Mouse (Mus musculus) layer of hippocampus, adult 2 months (tissue): ENCODE measurements around the gene Map4k4. TPM values are rescaled to one million over a fixed set of nuclear protein-coding genes. Genes with fewer than 3 reads are reported as not detected.
A peak's percentile ranks its signal among the peaks of the same experiment; 100 is the strongest.

ENCODE experiments used
- DNase-seq, 2 experiments: peaks; one replicate each; pipeline ENCODE4 v3.0.0; 2022; ENCODE audit warnings: low spot score in 2 of 2
- H3K27ac ChIP-seq: fragments of 200-600 bp; 2 replicates; pipeline ENCODE4 v1.8.1; 2022
- H3K4me3 ChIP-seq: fragments of 200-600 bp; 2 replicates; pipeline ENCODE4 v1.8.1; 2022; ENCODE audit warnings: mild to moderate bottlenecking
- CTCF ChIP-seq: fragments of 200-600 bp; conservative IDR thresholded peaks from 2 replicates; pipeline ENCODE4 v1.8.1; 2022; ENCODE audit warnings: antibody characterized with exemption, mild to moderate bottlenecking, moderate library complexity
- total RNA-seq, 2 experiments: library from RNA; stranded (reverse); gene quantifications; 2 replicates each; pipeline ENCODE4 v1.2.3; 2021

Gene Map4k4
- total RNA-seq, 2 experiments from 2014 or later, result 134 to 145 TPM

- no peak for DNase-seq
- H3K27ac ChIP-seq, result peak overlapping the region; percentile 89
Observed at GRCm38 (mm10) chr1:39947179-39947578, 46.5 kb downstream of the Map4k4 start.

GRCm38 (mm10) chr1:39947701-39948359, 47.1 kb downstream of the Map4k4 start:
- peak; percentile 44 to 73 for DNase-seq
- peak overlapping the region; percentile 89 for H3K27ac ChIP-seq
- no peak overlapping the region for H3K4me3 ChIP-seq
- TF ChIP-seq CTCF, result no peak

More at GRCm38 (mm10) chr1:39947179-39947578, 46.5 kb downstream of the Map4k4 start:
- H3K4me3 ChIP-seq, result no peak overlapping the region
- no peak for TF ChIP-seq CTCF

DNA sequence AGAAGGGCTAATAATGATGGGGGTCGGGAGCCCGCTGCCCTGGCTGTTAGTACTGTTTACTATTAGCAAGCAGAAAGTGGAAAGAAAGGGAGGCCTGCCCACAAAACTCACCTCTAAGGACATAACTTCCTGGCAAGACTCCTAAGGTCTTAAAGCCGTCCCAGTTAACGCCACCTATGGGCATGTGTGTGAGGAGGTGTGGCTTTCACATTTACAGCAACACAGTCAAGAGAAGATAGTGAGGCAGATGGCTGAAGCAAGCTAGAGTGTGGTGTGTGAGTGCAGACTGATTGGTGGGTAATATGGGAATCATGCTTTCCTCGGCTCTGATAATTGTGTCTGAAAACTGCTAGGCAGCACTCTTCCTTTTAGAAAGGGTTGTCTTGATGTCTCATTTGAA, 48.5 kb downstream of the Map4k4 start:
- no peak for DNase-seq
- peak overlapping the region; percentile 89 for H3K27ac ChIP-seq
- no peak overlapping the region for H3K4me3 ChIP-seq
- peak; percentile 26 for TF ChIP-seq CTCF

GRCm38 (mm10) chr1:39949790-39950462, 49.2 kb downstream of the Map4k4 start:
- H3K27ac ChIP-seq, result peak overlapping the region; percentile 89
- TF ChIP-seq CTCF, result no peak
- no peak overlapping the region for H3K4me3 ChIP-seq

GRCm38 (mm10) chr1:39950590-39950989, 49.9 kb downstream of the Map4k4 start:
- peak overlapping the region; percentile 89 for H3K27ac ChIP-seq
- no peak overlapping the region for H3K4me3 ChIP-seq
- TF ChIP-seq CTCF, result no peak
- no peak for DNase-seq

More at GRCm38 (mm10) chr1:39949790-39950462, 49.2 kb downstream of the Map4k4 start:
- DNase-seq, result no peak

GRCm38 (mm10) chr1:39954652-39955051, 53.9 kb downstream of the Map4k4 start:
- no peak for TF ChIP-seq CTCF
- Histone ChIP-seq H3K27ac (no peak overlapping the region), H3K4me3 (no peak overlapping the region)
- DNase-seq, result no peak

- no peak overlapping the region for H3K4me3 ChIP-seq
- no peak for DNase-seq
- TF ChIP-seq CTCF, result no peak
- H3K27ac ChIP-seq, result no peak overlapping the region
Observed at GRCm38 (mm10) chr1:39956712-39957111, 56.0 kb downstream of the Map4k4 start.

GRCm38 (mm10) chr1:39957981-39958380, 57.3 kb downstream of the Map4k4 start:
- DNase-seq, result no peak
- no peak overlapping the region for H3K4me3 ChIP-seq
- peak overlapping the region; percentile 40 for H3K27ac ChIP-seq
- no peak for TF ChIP-seq CTCF

GRCm38 (mm10) chr1:39960623-39961022, 59.9 kb downstream of the Map4k4 start:
- no peak overlapping the region for H3K4me3 ChIP-seq
- H3K27ac ChIP-seq, result no peak overlapping the region; the same call in 1 of the 2 replicates
- TF ChIP-seq CTCF, result no peak
- no peak for DNase-seq

DNA sequence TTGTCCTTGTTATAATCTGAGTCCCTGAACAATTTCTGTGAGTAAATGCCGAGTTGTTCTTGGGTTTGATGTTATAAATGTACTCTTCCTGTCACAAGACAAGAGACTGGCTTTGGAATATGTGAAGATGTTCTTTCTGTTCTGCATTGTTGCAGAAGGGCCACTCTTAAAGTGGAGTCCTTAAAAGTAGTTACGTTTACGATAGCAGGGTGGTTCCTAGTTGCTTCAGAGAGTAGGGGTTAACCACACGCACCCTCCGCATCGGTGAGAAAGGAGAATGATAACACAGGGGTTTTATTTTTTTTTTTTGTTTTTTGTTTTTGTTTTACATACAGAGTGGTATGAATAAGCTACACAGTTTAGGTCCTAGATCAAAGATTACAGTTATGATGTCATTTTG, 60.4 kb downstream of the Map4k4 start:
- DNase-seq, result no peak
- Histone ChIP-seq H3K27ac (no peak overlapping the region), H3K4me3 (no peak overlapping the region)
- TF ChIP-seq CTCF, result no peak

DNA sequence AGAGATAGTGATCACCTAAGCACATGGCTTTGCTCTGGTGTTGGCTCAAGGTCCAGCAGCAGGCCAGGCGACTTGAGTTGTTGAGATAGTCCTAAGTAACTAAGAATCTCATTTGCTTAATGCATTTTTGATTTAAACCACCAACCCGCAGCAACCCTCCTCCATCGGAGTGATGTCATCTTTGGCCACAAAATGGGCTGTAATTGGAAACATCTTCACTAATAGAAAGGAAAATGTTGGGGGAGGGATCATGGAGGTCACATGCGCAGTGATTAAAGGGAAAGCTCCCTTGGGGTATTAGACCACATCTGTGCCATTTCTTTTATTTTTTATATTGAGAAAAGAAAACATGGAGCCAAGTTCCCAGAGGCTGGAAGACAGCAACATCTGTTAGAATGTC, 61.6 kb downstream of the Map4k4 start:
- DNase-seq, result no peak
- H3K27ac ChIP-seq, result peak overlapping the region; percentile 70
- H3K4me3 ChIP-seq, result no peak overlapping the region
- no peak for TF ChIP-seq CTCF

DNA sequence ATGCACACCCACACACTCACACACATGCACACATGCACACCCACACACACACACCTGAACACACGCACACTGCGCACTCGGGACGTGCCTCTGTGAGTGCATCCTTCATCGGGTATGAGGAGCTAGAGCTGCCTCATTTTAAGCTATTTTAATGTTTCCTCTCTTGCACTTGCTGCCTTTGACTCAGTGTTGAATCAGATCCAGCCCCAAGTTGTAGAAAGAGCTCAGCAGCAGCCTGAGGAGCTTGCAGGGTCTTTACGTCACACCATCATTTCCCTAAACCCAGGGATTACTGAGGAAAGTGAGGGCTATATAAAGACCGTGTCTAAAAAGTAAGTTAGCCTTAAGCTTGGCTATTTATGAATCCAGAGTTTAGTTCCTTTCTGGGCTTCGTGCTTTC, 62.1 kb downstream of the Map4k4 start:
- no peak for DNase-seq
- Histone ChIP-seq H3K4me3 (no peak overlapping the region), H3K27ac (peak overlapping the region; percentile 70)
- TF ChIP-seq CTCF, result no peak

DNA sequence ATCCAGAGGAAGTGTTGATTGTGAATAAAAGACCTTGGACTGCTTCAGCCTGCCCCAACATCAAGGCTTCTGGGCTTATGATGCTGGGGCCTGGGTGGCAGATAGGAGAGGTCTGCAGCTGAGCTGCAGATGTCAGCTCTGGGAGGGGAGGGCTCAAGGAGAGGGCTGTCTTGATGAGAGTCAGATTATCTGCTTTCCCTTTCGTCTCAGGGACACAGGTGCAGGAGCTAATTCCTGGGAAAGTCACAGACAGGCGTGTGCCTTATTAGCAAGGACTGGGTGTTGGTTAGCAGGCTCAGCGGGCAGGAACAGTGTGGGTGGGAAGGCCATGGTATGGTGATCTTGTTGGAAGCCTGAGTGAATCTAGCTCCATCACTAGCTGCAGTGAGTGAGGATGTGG, 63.1 kb downstream of the Map4k4 start:
- peak overlapping the region; percentile 70 for H3K27ac ChIP-seq
- no peak for DNase-seq
- no peak for TF ChIP-seq CTCF
- no peak overlapping the region for H3K4me3 ChIP-seq

DNA sequence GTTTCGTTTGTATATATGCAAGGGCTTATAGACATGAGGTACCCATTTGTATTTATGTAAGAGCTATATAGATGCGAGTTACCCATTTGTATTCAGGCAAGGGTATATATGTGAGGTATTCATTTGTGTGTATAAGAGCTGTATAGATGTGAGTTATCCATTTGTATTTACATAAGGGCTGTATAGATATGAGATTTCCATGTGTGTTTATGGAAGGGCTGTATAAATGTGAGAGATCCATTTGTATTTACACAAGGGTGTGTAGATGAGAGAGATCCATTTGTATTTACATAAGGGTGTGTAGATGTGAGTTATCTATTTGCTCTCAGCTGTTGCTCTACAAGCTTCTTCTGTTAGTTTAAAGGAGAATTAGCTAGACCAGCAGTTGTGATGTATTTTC, 63.7 kb downstream of the Map4k4 start:
- peak overlapping the region; percentile 70 for H3K27ac ChIP-seq
- DNase-seq, result no peak
- TF ChIP-seq CTCF, result no peak

More for the DNA sequence above, 63.7 kb downstream of the Map4k4 start:
- no peak overlapping the region for H3K4me3 ChIP-seq
